Mouse (Mus musculus) testis, postnatal 10 days (tissue): ENCODE measurements at regions not wholly inside any gene's neighbourhood (a gene's known extent, or its start where the extent isn't known, plus 50 kb on each side); places are given as distances from the start of the nearest gene placed in this dataset.

Source experiments
- DNase-seq: peaks from one replicate; pipeline ENCODE4 v3.0.0; 2021; ENCODE audit warnings: low spot score

DNA sequence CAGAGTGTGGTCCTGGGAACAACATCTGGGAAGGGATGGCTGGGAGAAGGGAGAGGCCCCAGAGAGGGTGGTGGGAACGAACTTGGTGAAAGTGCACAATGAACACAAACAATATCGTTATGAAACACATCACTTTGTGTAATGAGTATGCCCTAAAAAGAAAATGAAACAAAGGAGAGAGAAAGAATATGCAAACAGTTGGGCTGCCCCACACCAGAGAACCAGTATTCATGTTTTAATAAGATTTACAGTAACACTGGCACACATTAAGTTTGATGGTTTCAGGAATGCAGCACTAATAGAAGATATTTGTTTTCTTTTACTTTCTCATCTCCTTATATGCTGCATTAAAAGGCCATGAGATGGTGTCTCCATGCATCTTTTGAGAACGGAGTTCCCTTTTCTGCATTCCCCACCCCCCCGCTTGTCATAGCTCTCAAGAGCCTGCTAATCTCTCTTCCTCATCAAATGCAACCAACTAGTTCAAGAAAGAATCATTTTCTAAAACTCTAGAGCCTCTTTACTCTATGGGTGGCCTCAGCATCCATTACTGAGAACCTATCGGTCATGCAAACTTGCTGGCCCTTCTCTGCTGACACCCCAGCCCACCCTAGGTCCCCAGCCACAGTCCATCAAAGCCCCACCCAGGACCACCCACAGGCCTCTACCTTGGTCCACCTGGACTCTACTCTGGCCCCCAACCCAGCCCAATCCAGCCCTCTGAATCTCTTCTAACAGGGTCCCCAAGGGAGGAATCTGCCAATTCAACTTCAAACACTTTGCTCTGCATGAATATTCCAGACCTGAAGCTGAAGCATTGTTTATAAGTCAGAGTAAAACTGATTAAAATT is 379.0 kb upstream of the Nrp1 start:
- no peak for DNase-seq

DNA sequence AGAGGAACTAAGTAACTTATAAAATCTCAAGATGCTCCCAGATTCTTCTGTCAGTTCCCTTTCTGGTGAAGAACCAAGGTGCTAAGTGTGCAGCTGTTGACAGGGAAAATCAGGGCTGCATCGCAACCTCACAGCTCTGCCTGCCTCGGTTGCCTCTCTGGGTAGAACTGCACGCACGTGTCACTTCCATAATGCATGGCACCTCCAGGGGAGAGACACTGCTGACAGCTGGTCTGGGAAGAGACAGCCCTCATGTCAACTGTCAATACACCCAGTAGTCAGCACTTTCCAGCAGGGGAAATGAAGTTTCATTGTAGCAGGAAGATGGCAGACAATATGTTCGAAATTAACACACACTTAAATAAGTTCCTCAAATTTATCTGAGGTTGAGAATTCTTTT is 376.2 kb upstream of the Nrp1 start:
- DNase-seq: no peak

DNA sequence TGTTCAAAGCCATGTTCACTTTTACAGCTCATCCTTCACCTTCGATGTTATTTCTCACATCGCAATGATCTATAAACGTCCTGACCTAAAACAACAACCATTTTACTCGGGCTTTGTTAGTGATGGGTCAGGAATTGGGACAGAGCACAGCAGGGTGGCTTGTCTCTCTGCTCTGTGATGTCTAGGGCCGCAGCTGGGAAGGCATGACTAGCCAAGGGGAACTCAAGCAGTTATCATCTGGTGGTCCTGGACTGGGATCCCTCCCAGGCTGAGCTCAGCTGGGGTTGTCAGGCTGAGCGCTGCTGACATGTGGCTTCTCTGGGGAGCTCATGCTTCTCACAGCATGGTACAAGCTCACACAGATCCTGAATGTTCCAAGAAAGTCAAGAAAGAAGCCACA is 372.8 kb upstream of the Nrp1 start:
- DNase-seq: no peak

DNA sequence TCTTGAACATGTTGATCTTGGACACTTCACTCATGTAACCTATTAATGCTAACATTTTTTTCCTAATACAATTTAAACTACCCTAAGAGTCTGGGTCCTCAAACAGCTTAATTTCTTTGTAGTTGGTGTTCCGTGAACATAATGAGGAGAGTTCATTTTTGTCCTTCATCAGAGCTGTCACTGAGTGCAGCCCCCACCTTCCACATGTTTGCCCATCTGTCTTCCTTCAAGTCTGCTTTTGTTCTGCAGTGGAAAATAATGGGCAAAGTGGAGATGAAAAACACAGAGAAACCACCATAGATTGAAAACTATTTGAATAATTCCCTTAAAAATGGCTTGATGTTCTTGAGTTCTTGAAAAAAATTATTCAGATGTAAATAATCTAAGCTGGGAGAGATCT is 369.5 kb upstream of the Nrp1 start:
- no peak for DNase-seq

DNA sequence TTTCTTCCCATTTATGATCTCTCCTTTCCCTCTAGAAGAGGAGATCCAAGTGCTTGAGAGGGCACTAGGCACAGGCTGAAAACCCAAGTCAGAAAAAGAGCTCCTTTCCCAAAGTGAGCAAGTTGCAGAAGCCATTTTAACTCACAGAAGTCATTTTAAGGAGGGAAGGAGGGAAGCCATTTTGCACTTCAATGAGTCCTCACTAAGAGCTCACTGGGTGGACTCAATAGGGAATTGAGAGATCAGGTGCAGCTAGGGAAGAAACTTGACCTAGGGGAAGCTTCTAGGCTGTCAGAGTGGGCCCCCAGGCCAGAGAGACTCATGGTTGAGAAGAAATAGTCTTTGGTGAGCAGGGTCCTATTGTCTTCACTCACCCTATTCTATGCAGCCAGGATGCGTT is 363.5 kb upstream of the Nrp1 start:
- DNase-seq: no peak

DNA sequence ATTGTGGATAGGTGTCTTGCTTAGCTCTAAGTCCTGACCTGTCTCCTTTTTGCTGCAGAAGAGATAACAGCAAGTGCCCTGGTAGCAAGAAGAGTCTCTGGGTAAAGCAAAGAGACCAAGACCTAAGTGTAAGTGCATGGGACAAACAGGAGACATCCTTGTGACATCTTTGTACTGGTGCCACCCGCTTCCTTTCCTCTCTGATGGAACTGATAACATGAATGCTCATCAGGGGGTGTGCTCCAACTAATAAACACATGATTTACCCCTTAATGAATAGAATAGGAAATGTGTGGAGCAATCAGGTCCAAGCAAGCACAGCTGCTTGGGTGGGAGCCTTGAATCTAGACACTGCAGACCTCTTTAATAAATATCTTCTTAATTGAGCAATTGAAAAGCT is 362.9 kb upstream of the Nrp1 start:
- no peak for DNase-seq

DNA sequence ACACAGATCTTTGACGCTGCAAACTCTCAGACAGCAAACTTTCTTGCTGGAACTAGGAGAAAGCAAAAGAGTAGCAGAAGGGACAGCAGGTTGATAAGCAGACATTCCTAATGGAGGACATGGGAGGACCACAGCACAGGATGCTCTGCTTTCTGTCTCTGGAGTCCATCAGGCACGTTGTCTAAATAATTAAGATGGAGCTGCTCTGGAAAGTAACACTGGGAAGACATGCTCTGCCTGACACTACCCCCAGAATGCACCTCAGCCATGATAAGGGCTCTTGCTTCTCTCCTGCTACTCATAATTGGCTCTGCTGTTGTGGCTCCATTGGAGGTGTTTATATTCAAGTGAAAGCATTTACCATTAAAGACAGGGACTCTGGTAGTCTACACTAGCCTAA is 356.0 kb upstream of the Nrp1 start:
- no peak for DNase-seq

DNA sequence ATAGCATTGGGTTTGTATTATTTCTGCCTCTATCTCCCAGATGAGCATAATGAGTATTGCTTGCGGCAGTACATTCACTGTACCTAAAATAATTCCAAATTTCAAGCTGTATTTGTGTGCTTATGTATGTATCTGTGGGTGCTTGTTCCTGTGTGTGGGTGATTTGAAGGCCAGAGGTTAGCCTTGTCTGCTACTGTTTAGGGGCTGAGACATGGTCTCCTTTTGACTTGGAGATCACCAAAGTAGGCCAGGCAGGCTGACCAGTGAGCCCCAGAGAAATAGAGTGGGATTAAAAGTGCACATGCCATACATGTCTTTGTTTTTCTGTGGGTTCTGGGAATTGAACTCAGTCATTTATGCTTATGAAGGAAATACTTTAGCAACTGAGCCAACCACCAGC is 355.6 kb upstream of the Nrp1 start:
- no peak for DNase-seq

DNA sequence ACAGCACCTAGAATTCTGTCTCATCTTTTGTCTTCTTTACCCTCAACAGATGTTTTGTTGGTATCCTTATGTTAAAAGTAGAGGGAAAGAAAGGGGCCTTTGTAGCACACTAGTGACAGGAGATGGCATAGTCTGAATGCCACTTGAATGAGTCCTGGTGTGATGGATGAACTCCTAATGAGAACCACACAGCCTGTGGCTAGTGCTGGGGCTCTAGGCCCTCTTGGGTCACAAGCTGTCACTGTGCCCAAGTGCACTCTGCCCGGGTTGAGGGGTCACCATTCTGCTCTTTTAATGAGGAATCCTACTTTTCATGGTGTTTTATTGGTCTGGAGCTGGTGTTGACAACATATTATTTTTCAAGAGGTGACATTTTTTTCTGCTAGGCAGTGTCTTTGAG is 355.0 kb upstream of the Nrp1 start:
- no peak for DNase-seq

DNA sequence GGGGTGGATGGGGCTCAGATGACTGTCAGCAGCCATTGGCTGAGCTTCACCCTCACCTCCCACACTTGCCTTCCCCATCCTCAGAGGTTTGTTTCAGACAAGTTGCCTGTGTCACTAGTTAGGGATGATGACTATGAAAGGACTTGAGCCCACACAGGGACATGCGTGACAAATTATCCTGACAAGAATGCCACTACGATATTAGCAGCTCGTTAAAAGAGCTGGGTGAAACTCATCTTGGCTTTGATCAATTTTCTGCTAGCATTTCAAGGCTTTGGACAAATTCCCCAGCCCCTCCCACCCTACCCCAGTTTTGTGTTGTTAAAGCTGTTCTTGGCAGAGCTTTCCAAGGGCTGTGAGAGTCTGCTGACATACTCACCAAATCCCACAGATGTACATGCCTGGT is 354.5 kb upstream of the Nrp1 start:
- DNase-seq: no peak

DNA sequence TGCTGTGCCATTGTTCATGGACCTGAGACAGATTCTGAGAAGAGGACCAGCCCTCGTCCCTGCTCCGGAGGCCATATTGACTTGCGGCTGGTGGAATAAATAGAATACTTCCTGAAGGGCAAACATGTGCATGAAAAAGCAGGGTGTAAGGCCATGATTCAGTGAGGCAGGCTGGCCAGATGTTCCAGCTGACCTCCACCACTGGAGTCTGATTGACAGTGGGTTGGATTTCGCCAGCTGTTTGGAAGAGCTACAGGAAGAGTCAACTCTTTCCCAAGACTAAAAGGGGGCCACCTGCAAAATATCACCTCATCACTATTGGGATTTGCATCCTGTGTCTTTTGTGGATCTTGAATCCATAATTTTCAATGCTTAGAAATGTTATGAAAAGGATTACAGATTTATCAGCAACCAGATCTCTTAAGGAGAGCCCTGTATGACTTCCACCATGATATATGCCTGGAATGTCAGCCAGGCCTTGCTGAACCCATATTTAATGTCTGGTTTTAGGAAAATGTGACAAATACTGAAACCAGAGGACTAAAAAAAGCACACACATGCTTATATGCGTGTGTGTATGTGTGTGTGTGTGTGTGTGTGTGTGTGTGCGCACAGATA is 348.9 kb upstream of the Nrp1 start:
- DNase-seq: no peak

DNA sequence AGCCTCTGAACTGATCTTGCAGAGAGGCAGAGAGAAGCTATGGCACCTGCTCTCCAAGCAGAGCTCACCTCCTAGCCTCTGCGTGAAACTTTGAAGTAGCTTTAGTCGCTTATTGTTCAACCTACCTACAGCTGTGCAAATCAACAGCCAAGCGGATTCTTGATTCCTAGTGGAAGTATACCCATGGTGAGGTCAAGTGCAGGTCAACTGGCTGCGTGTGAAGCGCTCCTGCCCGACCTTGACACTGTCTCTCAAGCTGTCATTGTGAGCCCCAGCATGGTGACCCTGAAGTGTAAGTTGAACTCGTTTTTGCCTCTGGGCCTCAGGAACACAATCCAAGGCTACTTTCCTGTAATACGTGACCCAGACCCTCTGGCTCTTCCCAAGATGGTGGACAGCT is 341.2 kb upstream of the Nrp1 start:
- DNase-seq: no peak

DNA sequence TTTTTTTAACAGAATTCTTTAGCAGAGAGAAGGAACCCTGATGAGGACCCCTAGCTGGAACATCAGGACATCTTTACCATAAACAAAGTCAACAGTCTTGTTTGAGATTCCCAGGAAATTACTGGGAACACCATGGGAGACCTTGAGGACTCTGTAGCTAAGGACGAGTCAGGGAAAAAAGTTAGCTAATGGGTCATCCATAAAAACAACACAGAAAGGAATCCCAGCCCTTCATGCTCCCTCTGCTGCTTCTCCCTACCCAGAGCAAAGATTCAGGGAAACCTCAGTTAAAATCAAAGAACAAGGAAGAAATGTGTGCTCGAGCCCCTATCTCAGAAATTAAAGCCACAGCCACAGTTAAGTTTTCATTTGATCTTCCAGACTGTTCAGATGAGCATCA is 334.7 kb upstream of the Nrp1 start:
- no peak for DNase-seq

DNA sequence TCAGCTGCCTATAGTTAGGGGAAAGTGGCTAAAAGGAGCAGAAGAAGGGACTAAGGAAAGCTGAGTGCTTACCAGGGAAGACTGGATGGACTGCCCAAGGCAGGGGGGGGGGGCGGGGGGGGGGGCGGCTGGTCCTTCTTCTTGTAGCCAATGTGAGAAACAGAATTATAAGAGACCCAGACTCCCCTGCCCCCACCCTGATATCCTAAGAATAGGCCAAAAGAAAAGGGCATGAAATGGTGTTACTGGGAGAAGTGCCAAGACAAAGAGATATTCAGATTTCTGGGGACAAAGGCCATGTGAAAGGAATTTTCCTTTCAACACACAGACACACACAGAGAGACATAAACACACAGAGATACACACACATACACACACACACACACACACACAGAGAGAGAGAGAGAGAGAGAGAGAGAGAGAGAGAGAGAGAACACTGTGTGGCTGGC is 333.6 kb upstream of the Nrp1 start:
- DNase-seq: no peak

DNA sequence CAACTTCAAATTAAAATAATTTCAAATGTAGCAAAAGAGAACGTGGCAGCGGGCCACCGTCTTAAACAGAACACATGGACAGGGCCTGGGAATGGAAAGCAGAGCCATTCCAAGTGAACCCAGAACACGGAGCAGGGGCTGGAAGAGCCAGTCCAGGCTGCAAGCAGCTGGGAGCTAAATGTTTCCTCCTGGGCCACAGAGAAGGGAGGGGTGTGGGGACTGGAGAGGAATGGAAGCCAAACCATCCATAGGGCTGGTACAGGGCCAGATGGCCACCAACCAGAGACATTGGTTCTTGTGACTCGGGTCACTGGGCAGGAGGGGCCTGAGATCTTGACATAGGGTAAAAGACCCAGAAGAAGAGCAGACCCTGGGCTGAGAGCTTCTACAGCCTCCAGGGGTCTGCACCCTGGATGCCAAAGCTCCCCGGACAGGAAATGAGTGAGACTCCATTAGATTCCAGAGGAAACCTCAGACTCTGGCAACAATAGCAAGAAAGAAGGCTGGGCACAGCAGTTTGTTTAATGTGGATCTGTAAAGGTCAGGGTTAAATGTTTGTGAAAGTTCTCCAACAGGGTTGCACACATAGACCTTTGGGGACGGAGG is 333.1 kb upstream of the Nrp1 start:
- peak; percentile 76 for DNase-seq

DNA sequence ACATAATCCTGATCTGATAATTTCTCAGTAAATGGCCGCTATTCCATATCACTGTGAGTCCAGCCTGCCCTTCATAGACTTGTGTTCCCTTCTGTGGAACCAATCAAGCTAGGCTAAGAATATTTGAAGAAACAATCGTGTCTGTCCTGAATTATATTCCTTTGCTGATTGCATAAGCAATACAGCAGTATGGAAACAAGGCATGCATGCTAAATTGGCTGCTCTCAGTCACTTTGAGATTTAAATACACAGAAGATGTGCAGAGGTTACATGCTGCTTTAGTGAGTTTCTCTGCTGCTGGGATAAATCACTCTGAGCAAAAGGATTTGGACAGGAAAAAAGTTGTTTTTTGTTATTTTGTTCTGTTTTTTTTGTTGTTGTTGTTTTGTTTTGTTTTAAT is 331.4 kb upstream of the Nrp1 start:
- no peak for DNase-seq

DNA sequence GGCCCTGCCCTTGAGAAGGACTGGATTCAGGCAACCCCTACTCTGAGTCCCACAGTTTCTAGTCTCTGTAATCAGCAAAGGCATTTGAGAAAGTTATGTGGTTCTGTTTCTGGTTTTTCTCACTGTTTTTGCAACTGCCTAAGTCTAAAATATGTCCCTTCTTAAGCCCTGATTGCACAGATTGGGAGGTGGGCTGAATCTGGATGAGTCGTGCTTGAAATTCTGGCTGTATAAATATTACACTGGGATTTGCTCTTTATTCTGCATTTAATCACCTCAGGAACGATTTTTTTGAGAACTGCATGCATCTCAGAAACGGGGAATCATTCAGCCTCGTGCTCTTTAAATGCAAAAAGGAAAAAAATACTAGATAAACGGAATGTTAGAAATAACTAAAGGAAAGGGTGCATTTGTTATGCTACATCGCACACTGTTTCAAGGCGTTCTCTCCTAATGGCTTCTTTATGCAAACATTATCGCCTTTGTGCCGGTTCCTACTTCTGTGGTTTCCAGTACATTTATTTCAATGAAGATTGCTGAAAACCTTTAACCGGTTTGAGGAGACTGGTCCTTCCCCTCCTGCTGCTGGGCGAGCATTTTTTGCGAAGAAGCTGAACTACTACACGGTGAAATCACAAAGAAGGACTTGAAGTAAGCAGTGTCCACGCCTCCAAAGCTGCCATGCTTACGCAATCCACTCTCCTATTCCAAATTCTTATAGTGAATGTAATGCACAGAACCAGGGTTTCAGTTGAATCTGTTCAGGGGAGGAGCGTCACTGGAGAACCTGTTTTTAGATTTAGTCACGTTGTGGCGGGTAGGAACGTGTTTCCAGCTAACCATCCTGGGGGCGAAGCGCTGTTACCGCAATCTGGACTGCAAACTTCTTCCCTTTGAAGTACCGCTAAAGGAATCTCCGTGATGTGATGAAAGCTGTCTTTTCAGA is 327.8 kb upstream of the Nrp1 start:
- no peak for DNase-seq

DNA sequence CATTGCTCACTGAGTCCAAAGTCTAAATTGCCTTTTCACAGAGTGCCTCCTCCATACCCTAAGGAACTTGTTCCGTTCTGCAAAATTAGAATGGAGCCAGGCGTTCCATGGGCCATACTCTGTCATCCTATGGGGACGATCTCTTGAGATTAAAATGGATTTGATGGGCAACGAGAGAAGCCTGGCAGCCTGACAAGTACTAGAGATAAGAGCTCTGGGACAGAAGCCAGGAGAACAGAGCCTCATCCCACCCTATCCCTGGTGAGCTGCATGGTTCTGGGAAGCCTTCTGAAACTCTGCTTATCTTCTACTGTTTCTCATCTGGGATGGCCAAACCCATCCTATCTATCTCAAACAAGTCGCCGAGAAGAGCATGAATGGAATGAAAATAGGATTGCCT is 324.3 kb upstream of the Nrp1 start:
- DNase-seq: no peak

DNA sequence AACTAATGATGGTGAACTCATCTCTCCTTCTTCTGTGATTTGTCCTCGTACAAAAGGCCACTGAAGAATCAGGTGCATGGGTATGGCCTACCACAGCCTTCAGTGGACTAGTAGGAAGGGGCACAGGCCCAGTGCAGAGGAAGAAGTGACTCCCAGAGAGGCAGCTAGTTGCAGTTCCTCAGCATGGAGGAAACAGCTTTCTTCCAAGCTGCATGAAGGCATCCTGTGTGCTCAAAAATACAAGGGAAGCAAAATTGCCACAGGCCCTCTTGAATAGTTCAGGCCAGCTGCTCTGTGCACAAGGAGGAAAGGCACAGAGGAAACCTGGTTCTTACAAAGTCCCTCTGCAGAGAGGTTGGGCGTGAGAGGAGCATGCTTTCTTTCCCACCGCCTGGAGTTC is 322.7 kb upstream of the Nrp1 start:
- DNase-seq: no peak

DNA sequence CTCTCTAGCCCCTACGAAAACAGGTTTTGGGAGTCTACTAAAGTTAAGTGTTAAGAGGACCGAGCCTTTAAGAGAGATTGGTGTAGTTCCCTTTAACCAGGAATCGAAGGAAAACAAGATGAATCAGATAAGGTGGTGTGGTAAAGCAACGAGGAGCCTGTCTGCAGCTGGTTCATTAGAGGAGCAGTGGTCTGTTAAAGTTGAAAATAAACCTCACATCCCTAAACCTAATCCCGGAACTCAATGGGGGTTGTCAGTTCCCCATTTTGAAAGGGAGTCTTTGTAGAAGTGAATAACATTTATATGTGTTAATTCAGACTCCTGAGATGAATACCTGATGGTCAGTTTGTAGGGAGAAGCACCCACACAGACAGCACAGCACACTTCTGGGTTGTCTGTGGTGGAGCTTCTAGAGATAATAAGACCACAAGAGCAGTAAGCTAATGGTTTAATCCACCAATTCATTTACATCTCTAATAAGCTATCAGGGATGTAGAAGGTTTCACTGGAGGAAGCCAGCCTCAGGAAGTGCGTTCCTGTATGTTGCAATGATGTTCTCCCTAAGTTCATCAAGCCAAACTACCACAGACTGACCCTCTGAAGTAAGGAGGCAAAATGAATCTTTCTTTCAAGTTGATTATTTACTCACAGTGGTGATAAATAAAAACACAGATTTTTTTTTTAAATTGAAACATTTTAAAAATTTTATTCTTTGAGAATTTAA is 318.9 kb upstream of the Nrp1 start:
- no peak for DNase-seq

DNA sequence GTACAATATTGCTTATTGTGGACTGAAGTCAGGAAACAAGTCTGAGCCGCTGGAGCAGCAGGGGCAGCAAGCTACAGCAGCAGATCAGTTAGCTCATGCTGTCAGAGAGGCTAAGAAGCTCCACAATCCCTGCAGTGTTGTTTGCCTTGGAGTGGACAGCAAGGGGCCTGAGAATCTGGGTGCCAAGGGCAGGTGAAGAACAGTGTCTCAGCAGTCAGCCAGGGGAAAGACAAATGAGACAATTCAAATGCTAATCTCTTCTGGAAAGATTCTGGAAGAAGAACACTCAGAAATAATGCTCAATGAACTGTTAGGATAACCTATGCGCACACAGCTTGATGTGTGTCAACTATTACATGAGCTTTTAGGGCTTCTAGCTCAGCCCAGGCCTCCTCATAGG is 315.5 kb upstream of the Nrp1 start:
- DNase-seq: no peak

DNA sequence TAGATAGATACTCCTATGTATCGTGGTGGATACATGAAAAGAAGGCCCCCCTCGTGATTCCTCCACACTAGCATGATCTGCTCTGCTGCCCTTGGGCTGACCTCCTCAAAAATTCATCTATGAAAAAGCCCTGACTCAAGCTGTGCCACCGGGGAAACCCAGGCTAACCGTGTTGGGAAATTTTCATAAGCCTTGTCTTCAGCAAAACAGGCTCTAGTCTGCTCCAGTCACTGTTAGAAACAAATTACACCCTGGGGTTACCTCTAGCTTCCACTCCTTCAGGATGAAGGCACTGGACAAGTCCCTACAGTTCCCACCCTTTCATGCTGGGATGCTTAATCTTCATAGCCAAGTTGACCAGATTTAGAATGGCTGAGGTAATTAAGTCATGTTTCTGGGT is 315.0 kb upstream of the Nrp1 start:
- no peak for DNase-seq
